Mouse (Mus musculus): ENCODE data around the gene Cyb5r3.

The Cyb5r3 gene

DNA sequence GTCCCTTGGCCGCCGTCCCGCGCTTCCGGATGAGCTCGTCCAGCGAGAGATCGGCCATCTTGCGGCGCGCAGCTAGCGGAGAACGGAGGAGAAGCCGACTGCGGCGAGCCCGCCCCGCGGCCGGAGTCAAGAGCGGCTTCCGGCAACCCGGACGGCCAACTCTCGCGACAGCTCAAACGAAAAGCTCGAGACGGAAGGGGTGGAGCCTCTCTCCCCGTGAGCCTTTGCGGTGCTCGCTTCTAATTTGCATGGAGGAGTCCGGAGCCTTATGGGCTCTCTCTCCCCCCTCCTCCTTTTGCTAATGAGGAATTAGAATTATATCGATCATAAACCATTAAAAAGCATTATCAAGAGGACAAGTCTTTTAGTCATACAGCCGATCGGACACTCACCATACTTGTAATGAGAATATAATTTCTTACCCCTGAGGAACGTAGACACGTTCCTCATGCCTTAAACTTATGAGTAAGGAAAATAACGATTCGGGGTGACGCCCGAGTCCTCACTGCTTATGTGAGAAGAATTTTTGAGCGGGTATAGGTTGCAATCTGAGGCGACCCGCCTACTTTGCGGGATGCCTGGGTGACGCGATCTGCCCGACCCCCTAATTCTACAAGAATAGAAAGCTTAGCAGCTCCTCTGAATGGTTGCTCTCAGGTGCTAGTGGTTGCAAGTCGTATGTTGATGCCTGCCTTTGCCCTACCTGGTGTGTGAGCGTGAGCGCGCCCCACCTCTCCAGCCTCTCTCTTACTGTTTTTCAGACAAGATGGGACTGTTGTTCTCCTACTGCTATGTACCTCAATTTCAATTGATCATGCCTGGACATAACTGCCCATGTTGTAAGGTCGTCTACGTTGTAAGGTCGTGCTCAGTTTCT, 23.0 kb downstream of the Cyb5r3 start, which contains the start of gene Poldip3:
Gene Poldip3 (minus strand): TSS at position 189 of the 877 bp plus-strand sequence.
- DNase-seq: peak; percentile 99

DNA sequence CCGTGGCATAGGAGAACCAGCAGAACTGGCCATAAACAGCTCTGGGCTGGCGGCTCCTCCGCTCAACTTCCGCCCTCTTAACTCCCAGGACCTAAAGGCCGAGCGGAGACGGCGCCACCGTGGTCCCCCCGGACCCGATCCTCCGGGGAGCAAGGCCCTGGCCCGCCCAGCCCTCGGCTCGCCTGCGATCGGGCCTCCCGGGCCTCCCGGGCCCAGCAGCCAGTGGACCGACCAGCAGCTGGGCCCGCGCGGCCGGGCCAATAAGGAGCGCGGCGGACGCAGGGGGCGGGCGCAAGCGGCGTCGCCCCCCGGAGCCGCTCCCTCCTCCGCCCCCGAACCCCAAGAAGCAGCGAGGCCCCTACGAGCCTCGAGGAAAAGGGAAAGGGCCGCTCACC, 23.6 kb downstream of the Cyb5r3 start:
- DNase-seq: no peak

DNA sequence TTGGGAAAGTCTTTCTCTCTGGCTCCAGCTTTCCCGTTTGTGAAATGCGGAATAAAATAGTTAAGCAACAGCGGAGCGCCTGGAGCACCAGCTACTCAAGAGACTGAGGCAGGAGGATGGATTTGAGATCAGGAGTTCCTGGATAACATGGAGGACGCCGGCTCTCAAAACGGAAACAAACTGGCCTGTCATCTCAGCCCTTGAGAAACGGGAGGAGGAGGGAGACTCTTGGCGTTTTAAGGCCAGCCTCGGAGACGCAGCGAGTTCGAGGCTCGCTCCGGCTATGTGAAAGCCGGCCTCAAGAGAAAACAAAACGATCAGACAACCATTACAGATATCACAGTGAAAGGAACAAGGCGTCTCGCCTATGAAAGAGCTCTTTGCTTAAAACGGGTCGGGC, 24.0 kb downstream of the Cyb5r3 start:
- no peak for DNase-seq

DNA sequence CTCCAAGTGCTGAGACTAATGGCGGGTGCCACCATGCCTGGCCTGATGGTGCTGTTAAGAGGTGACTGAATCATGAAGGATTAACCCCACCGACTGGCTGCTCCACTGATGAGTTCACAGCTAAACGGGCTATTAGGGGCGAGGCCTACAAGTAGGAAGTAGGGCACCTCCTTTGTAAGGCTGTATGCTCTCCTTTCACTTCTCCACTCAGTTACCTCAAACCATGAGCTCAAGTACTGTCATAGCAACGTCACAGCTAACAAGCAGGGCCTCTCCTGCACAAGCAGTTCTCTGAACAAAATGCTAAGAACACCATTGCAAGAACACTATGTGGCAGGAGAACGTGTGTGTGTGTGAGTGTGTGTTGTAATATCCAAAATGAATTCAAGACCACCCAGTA, 26.9 kb downstream of the Cyb5r3 start:
- no peak for DNase-seq

DNA sequence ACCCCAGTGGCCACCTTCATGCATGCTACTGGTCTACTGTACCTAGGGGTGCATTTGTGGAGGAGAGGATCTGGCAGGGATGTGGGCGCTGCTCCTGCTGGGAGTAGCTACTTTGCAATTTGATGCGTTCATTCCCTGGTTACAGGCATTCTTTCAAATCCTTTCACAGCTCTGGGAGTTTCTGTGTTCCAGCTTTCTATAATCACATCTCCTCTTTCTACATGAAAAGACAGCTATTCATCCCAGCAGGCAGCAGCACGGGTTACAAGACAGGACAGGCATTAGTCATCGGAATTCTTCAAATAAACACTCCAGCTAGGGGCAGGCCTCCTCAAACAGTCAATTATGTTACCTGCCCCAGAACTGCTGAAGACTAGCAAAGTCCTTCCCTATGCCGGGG, 29.5 kb downstream of the Cyb5r3 start:
- no peak for DNase-seq

DNA sequence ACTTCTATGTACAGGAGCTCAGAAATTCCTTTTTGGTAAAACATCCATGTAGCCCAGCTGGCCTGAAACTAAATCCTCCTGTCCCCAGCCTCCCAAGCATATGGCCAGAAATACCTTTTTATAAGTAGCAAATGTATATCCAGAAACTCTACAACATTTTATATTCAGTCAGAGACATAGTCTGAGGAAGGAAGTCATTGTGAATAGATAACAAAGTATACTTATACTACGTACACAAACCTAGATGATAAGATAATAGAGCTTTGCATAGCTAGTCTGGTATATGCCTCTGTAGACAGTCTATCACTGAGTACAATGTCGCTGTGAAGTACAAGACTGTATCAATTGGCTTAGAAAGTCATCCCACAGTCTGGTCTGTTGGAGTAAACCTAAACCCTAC, 36.7 kb downstream of the Cyb5r3 start:
- no peak for DNase-seq

DNA sequence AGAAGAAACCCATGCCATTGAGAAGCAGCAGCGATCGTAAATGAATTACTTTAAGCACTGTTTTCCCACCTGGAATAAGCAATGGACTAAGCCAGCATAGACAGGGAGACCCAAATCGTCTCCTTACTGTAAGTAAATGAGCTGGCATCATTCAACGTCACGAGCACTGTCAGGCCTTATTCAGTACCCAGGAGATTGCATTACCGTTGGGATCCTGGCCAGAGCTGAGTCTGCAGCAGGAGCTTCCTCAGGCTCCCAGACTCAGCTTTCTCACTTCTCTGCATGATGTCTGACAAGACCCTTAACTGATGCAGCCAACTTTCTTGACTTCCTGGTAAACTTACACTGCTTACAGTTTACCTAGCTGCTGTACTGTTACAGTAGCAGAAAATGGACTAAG, 37.7 kb downstream of the Cyb5r3 start:
- DNase-seq: no peak

DNA sequence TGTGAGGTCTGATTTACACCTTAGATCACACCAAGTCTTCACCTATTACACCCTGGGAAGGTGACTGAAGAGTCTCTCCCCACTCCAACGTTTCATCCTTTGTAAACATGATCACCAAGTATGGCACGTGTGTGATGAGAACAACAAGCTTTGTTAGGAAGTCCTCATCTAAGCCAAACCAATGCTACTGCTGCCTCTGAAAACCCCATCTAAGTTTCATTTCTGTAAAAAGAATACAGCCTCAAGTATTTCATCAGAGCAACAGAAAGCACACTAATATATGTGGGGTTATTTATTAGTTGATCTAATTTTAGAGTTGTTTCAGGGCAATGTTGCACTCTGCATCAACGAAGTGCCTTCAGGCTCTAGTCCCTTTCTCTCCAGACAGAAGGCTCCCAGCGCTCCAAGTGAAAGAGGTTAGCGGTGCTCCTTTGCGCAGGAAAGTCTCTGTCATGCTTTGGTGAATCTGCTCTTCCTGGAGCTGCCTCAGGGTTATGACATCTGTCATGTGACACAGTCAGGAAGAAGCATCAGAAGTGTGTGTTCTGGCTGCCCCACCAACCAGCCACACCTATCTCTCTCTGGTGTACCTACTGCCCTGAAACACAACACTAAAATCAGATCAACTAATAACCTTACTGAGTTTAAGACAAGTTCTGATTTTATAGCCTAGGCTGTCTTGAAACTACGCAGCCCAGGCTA, 42.7 kb downstream of the Cyb5r3 start:
- DNase-seq: no peak

DNA sequence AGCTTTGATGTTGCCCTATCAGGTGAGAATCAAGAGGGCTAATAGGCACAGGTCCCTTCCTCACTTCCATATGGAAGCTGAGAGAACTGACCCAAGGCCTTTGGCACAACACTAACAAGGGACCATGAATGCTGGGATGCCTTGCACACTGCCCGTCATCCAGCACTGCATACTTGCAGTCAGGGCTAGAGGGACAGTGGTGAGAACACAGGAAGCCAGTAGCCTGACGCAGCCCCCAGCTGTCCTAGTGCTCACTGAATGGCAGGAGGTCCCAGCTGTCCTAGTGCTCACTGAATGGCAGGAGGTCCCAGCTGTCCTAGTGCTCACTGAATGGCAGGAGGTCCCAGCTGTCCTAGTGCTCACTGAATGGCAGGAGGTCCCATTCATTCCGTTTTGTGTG, 45.4 kb downstream of the Cyb5r3 start:
- peak; percentile 54 for DNase-seq

DNA sequence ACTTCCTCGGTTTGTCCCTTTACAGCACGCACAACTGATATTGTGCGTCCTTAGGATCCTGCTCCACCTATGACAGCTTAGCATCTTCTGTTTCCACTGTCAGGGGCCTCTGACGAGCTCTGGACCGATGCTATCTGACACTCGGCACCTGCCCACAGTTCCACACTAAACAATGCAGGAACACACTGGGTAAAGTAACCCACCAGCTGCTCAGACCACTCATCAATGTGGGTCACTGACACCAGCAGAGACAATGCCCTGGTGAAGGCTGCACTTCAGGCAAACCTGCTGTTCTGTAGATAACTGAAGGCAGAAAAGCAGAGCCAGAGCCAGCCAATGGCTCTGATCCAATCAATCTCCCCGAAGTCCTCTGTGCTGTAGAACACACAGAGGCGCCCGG, 45.8 kb downstream of the Cyb5r3 start:
- no peak for DNase-seq

DNA sequence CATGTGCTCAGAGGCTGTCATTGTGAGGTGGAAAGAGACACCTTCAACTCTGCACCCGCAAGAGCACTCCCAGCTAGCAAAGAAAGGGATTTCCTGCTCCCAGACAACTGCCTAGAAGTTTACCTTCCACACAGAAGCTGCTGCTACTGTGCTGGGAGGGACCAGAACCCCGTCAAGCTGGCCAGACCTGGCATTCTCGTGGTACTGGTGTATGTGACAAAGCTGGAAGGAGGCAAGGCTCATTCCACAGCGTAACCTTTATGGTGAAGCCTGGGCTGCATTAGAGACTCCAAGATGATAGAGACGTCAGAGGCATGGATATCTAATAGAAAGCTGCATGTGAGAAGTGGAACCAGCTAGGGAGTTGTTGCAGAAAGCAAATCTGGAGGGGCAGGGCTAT, 47.8 kb downstream of the Cyb5r3 start:
- no peak for DNase-seq

DNA sequence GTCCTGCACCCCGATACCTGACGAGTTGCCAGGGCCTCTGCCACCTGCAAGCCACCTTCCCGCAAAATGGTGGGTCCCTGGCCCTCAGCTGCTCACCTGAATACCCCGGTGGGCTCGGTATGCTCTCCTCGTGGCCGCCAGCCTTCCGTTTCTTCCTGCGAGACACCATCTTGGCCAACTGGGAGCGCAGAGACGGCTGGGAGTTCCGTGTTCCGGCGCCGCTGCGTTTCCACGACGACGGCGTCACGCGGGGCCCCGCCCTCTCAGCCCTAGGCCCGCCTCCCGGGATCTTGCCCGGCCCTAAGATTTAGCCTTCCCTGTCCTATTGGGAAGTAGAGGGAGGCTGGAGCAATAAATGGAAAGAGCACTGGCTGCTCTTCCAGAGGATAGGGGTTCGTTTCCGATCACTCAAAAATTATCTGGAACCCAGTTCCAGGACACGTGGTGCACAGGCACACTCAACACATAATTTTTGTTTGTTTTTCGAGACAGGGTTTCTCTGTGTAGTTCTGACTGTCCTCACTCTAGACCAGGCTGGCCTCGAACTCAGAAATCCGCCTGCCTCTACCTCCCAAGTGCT, 49.7 kb downstream of the Cyb5r3 start, which contains the start of gene Rrp7a:
Gene Rrp7a (minus strand): TSS at position 236 of the 580 bp plus-strand sequence.
- peak; percentile 96 for DNase-seq

DNA sequence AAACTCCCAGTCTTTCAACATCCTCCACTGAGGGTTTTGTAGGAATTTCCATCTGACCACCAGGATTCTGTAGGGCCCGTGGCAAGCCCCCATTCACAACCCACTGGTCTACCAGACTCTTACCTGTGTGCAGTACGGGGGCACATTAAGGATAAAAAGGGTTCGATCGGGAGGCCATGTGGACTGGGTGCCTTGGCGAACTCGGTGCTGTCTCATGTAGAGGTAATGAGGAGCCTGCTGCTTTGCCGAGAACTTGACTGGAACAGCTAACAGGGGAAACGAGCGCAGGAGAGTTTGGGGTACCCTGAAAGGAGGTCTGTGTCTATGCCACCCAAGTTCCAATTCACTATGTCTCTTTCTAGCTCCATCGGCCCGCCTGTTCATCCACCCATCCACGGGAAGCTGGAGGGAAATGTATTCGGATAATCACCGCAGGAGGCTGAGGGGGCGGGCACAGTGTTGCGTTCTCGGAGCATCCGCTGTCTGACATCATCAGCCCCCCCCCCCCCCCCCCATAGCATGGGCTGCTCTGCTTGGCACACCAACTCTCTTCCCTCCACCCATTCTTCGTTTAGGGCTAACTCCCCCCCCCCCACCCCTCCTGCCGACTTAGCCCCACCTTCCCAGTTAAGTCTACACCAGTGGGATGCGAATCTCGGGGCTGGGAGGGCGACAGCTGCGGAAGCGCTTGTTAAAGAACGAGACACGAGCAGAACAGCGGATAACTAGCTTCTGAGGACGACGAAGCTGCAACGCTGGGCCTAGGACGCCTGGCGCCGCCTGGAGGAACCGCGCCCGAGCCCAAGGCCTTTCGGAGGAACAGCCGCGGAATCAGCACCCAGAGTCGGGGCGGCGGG, 50.5 kb downstream of the Cyb5r3 start:
- peak; percentile 69 for DNase-seq

DNA sequence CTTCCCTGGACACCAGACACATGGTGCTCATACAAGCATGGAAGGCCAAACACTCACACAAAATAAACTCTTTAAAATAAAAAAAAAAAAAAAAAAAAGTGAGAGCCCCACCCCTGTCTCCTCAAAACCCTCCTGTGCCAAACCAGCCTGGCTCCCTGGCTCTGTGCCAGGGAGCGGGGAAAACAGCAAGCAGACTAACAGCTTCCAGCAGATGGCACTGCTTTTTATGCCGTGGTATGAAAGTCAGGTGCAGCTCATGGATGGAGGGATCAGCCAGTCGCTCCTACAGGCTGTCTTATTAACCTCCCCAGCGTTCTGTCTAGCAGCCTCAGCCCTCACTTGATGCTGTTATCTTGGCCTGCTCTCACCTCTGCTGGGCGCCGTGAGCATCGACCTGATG, 54.0 kb downstream of the Cyb5r3 start:
- DNase-seq: peak; percentile 71

DNA sequence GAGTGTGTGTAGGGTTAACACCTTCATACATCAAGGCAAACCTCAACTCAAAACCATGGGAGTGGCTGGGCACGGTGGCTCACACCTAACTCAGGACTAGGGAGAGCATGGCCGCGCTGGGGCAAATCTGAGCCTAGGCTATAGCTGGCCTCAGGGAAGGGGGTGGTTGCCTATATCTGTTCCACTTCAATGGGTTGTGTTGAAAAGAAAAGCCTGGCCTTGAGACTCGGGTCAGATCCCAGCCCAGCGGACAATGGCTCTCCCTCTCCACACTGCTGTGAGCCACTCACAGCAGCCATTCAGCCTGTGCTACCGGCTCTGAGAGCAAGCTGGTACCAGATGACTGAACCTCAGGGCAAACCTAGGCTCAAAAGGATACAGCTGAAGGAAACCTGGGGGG, 57.3 kb downstream of the Cyb5r3 start:
- no peak for DNase-seq

DNA sequence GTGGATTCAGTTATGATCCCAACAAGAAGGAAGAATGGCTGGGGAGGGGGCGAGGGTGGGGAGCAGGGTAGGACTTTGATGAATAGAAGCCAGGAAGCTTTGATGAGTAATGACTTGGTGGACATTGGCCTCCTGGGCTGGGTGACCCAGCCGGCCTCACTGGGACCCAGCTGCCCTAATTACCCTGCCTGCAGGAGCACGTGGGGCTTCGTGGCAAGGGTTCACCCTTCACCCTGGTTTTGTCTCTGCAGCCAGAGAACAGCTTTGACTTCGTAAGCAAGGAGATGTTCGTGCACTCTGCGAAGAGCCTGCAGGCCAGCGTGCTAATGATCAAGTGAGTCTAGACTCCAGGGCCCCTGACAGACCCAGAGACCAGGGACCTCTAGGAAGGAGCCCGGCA, 58.3 kb downstream of the Cyb5r3 start:
- no peak for DNase-seq

DNA sequence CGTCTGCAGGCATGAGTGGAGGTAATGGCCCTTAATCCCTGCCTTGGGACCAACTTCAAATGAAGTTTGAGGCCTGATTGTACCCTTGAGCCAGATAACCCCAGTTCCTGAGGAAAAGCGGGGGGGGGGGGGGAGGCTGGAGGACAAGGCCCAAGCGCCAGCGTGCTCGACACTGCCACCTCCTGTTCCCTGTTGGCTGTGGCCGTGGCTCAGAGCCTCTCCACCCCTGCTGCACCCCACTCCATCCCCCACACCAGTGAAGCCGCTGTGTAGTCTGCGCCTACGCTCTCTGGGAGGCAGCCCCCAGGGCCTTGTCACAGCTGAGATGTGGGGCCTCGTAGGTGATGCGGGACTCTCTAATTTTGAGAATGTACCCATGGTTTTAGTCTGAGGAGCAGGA, 59.5 kb downstream of the Cyb5r3 start:
- DNase-seq: peak; percentile 90

DNA sequence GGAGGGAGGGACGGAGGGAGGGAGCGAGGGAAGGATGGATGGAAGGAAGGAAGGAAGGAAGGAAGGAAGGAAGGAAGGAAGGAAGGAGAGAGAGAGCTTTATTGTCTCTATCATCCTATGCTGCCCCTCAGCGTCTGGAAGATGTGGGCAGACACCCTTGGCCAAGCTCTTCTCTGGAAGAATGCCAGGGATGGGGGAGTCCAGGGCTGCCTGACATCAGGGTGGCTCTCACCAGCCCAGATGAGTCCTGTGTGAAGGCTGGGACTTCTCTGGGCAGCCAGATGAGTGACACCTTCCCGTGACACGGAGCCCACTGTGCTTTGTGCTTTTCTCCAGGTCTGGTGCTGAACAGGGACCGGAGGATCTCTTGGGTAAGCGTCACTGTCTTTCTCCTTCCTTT, 60.5 kb downstream of the Cyb5r3 start:
- no peak for DNase-seq

DNA sequence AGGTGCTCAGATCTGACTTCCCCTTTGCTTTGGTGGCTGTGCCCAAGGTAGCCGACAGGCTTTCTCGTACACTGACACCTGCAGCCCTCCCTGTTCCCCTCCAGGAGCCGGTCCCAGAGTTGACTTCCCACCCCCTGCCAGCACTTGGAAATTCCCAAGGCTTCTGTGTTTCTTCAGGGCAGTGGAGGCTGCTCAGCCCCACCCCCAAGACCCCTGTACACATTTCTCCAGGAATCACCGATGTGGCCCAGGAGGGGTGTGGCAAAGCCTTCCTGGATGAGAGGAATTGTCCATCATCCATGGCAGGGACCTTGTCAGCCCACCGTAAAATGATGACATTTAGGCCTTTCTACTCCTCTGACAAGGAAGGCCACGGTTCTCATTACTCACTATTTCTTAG, 61.1 kb downstream of the Cyb5r3 start:
- DNase-seq: no peak

DNA sequence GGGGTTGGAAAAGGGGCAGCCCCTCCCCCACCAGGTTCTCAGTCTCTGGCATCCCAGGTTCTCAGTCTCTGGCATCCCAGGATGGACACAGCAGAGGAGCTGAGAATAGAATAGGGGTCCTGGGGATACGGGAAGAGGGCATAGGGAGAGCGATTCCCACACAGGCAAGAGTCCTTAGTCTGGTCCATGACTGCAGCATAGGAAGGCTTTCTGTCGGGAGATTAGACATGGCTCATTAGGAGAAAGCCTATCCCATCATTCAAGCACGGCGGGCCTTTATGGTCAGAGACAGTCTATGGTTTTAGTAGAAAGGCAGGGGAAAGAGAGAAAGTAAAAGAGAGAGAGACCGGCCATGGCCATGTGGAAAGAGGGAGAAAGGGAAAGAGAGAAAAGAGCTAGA, 64.6 kb downstream of the Cyb5r3 start:
- DNase-seq: no peak

DNA sequence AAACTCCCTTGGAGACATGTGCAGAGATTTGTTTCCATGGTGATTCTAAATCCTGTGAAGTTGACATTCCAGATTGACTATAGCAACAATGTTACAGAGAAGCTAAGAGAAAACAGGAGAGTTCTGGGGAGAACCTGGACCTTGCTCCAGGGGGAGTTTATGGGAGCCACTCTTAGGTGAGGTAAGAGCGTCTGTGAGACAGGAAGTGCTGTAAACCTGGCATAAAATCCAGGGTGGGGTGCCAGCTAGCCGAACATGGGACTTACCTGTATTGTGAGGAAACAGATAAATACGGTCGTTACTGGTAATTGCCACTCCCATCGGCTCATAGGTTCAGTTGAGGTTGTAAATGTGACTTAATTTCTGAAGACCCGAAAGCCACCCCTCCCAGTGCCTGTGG, 66.0 kb downstream of the Cyb5r3 start:
- DNase-seq: no peak
